Mouse (Mus musculus) forebrain, embryonic 16.5 days (tissue): ENCODE measurements at regions not wholly inside any gene's neighbourhood (a gene's known extent, or its start where the extent isn't known, plus 50 kb on each side); places are given as distances from the start of the nearest gene placed in this dataset.

Experiments used
- ATAC-seq: fragments of 200-750 bp; cut with Nextera tagmentation; 2 replicates; pipeline ENCODE4 v1.8.0; 2017; ENCODE audit warnings: mild to moderate bottlenecking, moderate library complexity
- H3K27ac ChIP-seq: fragments of 300-500 bp; sonication (generic); 2 replicates; pipeline ENCODE4 v1.5.1; 2014; ENCODE audit warnings: low read length, control low read depth
- H3K27me3 ChIP-seq: fragments of 300-500 bp; sonication (generic); replicated peaks from 2 replicates; pipeline ENCODE4 v1.6.1; 2014; ENCODE audit warnings: low read length; ENCODE audit not compliant: control insufficient read depth, insufficient read depth
- H3K36me3 ChIP-seq: fragments of 300-500 bp; sonication (generic); 2 replicates; pipeline ENCODE4 v1.6.1; 2014; ENCODE audit not compliant: control insufficient read depth, insufficient read depth
- H3K4me1 ChIP-seq: fragments of 300-500 bp; sonication (generic); replicated peaks from 2 replicates; pipeline ENCODE4 v1.6.1; 2014; ENCODE audit warnings: low read length; ENCODE audit not compliant: control insufficient read depth, insufficient read depth
- H3K4me2 ChIP-seq: fragments of 300-500 bp; sonication (generic); 2 replicates; pipeline ENCODE4 v1.6.1; 2014; ENCODE audit warnings: mild to moderate bottlenecking, low read length, control low read depth
- H3K4me3 ChIP-seq: fragments of 300-500 bp; sonication (generic); replicated peaks from 2 replicates; pipeline ENCODE4 v1.5.1; 2014; ENCODE audit warnings: mild to moderate bottlenecking, low read length, control low read depth
- H3K9ac ChIP-seq: fragments of 300-500 bp; sonication (generic); replicated peaks from 2 replicates; pipeline ENCODE4 v1.6.1; 2014; ENCODE audit warnings: low read depth, low read length, control low read depth
- H3K9me3 ChIP-seq: fragments of 300-500 bp; sonication (generic); 2 replicates; pipeline ENCODE4 v1.6.1; 2016; ENCODE audit warnings: low read length; ENCODE audit not compliant: control insufficient read depth
- WGBS: fragments of 180-500 bp; shearing (Covaris S2); extraction: QIAGEN DNeasy Blood & Tissue Kit; methylation state at CpG from one replicate; pipeline ENCODE4 v1.1.7; 2014; 5-methylcytosine and 5-hydroxymethylcytosine counted together

- H3K9ac ChIP-seq = no peak overlapping the region
- H3K4me1 ChIP-seq = peaks cover 30% of the 10 kb centered on the region
- 51% methylated on average over 9 of the region's 9 CpGs for WGBS
- no peaks in the 10 kb centered on the region for H3K27me3 ChIP-seq
- H3K4me2 ChIP-seq = no peak overlapping the region
- no peaks in the 10 kb centered on the region for H3K36me3 ChIP-seq
- no peaks in the 10 kb centered on the region for H3K9me3 ChIP-seq
- H3K27ac ChIP-seq = peak overlapping the region; percentile 69
- no peak overlapping the region for H3K4me3 ChIP-seq
- peak; percentile 69 for ATAC-seq
Observed at GRCm38 (mm10) chr8:26804089-26804488, 173.0 kb upstream of the Zfp703 start.

- Histone ChIP-seq H3K4me1 (peaks cover 37% of the 10 kb centered on the region), H3K27ac (peak overlapping the region; percentile 69), H3K4me3 (no peak overlapping the region), H3K27me3 (no peaks in the 10 kb centered on the region), H3K4me2 (peak overlapping the region; percentile 18), H3K9me3 (no peaks in the 10 kb centered on the region), H3K9ac (no peak overlapping the region), H3K36me3 (no peaks in the 10 kb centered on the region)
- WGBS = 14% methylated on average over 7 of the region's 7 CpGs
- peak; percentile 57 for ATAC-seq
Observed at GRCm38 (mm10) chr8:26804901-26805341, 172.2 kb upstream of the Zfp703 start.

- Histone ChIP-seq H3K4me2 (peak overlapping the region; percentile 18), H3K4me1 (peaks cover 42% of the 10 kb centered on the region), H3K4me3 (no peak overlapping the region), H3K36me3 (no peaks in the 10 kb centered on the region), H3K27ac (peak overlapping the region; percentile 46), H3K9ac (no peak overlapping the region; the same call in 1 of the 2 replicates), H3K27me3 (no peaks in the 10 kb centered on the region), H3K9me3 (no peaks in the 10 kb centered on the region)
- WGBS = 5% methylated on average over 6 of the region's 6 CpGs
- peak; percentile 37 for ATAC-seq
Observed at GRCm38 (mm10) chr8:26805371-26805821, 171.7 kb upstream of the Zfp703 start.

GRCm38 (mm10) chr8:26808111-26808651 is 168.9 kb upstream of the Zfp703 start:
- H3K4me2 ChIP-seq = no peak overlapping the region
- no peak overlapping the region for H3K27ac ChIP-seq
- no peaks in the 10 kb centered on the region for H3K27me3 ChIP-seq
- peaks cover 50% of the 10 kb centered on the region for H3K4me1 ChIP-seq
- 13% methylated on average over 11 of the region's 11 CpGs for WGBS
- ATAC-seq = no peak
- H3K9me3 ChIP-seq = no peaks in the 10 kb centered on the region
- H3K36me3 ChIP-seq = no peaks in the 10 kb centered on the region
- no peak overlapping the region for H3K4me3 ChIP-seq
- H3K9ac ChIP-seq = no peak overlapping the region

- WGBS = 20% methylated on average over 3 of the region's 3 CpGs
- Histone ChIP-seq H3K27me3 (no peaks in the 10 kb centered on the region), H3K4me2 (no peak overlapping the region)
Observed at GRCm38 (mm10) chr8:26808771-26809170, 168.4 kb upstream of the Zfp703 start.

GRCm38 (mm10) chr8:26809943-26810342 is 167.2 kb upstream of the Zfp703 start:
- H3K36me3 ChIP-seq = no peaks in the 10 kb centered on the region
- no peak for ATAC-seq

More at GRCm38 (mm10) chr8:26808771-26809170, 168.4 kb upstream of the Zfp703 start:
- Histone ChIP-seq H3K9me3 (no peaks in the 10 kb centered on the region), H3K4me1 (peaks cover 50% of the 10 kb centered on the region), H3K9ac (no peak overlapping the region), H3K36me3 (no peaks in the 10 kb centered on the region), H3K4me3 (no peak overlapping the region), H3K27ac (no peak overlapping the region)
- no peak for ATAC-seq

GRCm38 (mm10) chr8:26811533-26812236 is 165.4 kb upstream of the Zfp703 start:
- Histone ChIP-seq H3K9ac (no peak overlapping the region), H3K27me3 (no peaks in the 10 kb centered on the region), H3K36me3 (no peaks in the 10 kb centered on the region), H3K4me3 (no peak overlapping the region), H3K27ac (peak overlapping the region; percentile 41; the same call in 1 of the 2 replicates), H3K9me3 (no peaks in the 10 kb centered on the region), H3K4me1 (peaks cover 39% of the 10 kb centered on the region), H3K4me2 (no peak overlapping the region)
- no peak for ATAC-seq
- 54% methylated on average over 12 of the region's 12 CpGs for WGBS

More at GRCm38 (mm10) chr8:26809943-26810342, 167.2 kb upstream of the Zfp703 start:
- H3K4me1 ChIP-seq = peaks cover 40% of the 10 kb centered on the region
- no peak overlapping the region for H3K9ac ChIP-seq
- H3K27me3 ChIP-seq = no peaks in the 10 kb centered on the region
- 0 out of 2 replicates have a peak overlapping the region, but pooled peaks have one; percentile 3 for H3K27ac ChIP-seq
- 63% methylated on average over 7 of the region's 7 CpGs for WGBS
- no peak overlapping the region for H3K4me2 ChIP-seq
- H3K9me3 ChIP-seq = no peaks in the 10 kb centered on the region
- H3K4me3 ChIP-seq = no peak overlapping the region

GRCm38 (mm10) chr8:26813198-26813815 is 163.8 kb upstream of the Zfp703 start:
- no peak for ATAC-seq
- H3K27ac ChIP-seq = no peak overlapping the region
- 88% methylated on average over 9 of the region's 9 CpGs for WGBS
- H3K4me2 ChIP-seq = no peak overlapping the region
- no peaks in the 10 kb centered on the region for H3K27me3 ChIP-seq
- H3K4me1 ChIP-seq = peaks cover 32% of the 10 kb centered on the region
- H3K36me3 ChIP-seq = no peaks in the 10 kb centered on the region
- no peak overlapping the region for H3K4me3 ChIP-seq
- no peak overlapping the region for H3K9ac ChIP-seq
- no peaks in the 10 kb centered on the region for H3K9me3 ChIP-seq

GRCm38 (mm10) chr8:26815020-26815584 is 162.0 kb upstream of the Zfp703 start:
- peak; percentile 36 for ATAC-seq
- 42% methylated on average over 15 of the region's 15 CpGs for WGBS
- Histone ChIP-seq H3K9ac (no peak overlapping the region), H3K36me3 (no peaks in the 10 kb centered on the region), H3K9me3 (no peaks in the 10 kb centered on the region), H3K27ac (no peak overlapping the region), H3K4me1 (peaks cover 20% of the 10 kb centered on the region), H3K4me2 (no peak overlapping the region; the same call in 1 of the 2 replicates), H3K27me3 (no peaks in the 10 kb centered on the region), H3K4me3 (no peak overlapping the region)
